Mouse (Mus musculus) limb, embryonic 15.5 days (tissue): ENCODE data around the gene AU040320. TPM values are rescaled to one million over a fixed set of nuclear protein-coding genes. Genes with fewer than 3 reads are reported as not detected.

ENCODE experiments used
- ATAC-seq: fragments of 200-750 bp; cut with Nextera tagmentation; 2 replicates; pipeline ENCODE4 v1.8.0; 2017; ENCODE audit warnings: low read depth, moderate TSS enrichment; ENCODE audit not compliant: insufficient number of reproducible peaks, low FRiP score, low TSS enrichment
- H3K27ac ChIP-seq: fragments of 300-500 bp; sonication (generic); 2 replicates; pipeline ENCODE4 v1.5.1; 2015; ENCODE audit warnings: moderate library complexity, mild to moderate bottlenecking, inconsistent platforms
- H3K27me3 ChIP-seq: fragments of 300-500 bp; sonication (generic); 2 replicates; pipeline ENCODE4 v1.6.1; 2015; ENCODE audit warnings: inconsistent platforms
- H3K36me3 ChIP-seq: fragments of 300-500 bp; sonication (generic); 2 replicates; pipeline ENCODE4 v1.6.1; 2015; ENCODE audit warnings: inconsistent platforms
- H3K4me1 ChIP-seq: fragments of 300-500 bp; sonication (generic); 2 replicates; pipeline ENCODE4 v1.6.1; 2015; ENCODE audit warnings: inconsistent platforms
- H3K4me2 ChIP-seq: fragments of 300-500 bp; sonication (generic); 2 replicates; pipeline ENCODE4 v1.6.1; 2015; ENCODE audit warnings: mild to moderate bottlenecking, inconsistent platforms
- H3K4me3 ChIP-seq: fragments of 300-500 bp; sonication (generic); 2 replicates; pipeline ENCODE4 v1.5.1; 2015; ENCODE audit warnings: mild to moderate bottlenecking, inconsistent platforms
- H3K9ac ChIP-seq: fragments of 300-500 bp; sonication (generic); 2 replicates; pipeline ENCODE4 v1.6.1; 2015; ENCODE audit warnings: inconsistent platforms
- H3K9me3 ChIP-seq: fragments of 300-500 bp; sonication (generic); 2 replicates; pipeline ENCODE4 v1.6.1; 2016; ENCODE audit warnings: inconsistent platforms
- WGBS: fragments of 180-500 bp; shearing (Covaris S2); methylation state at CpG from one replicate; pipeline ENCODE4 v1.1.7; 2015; 5-methylcytosine and 5-hydroxymethylcytosine counted together
- polyA plus RNA-seq: library from polyadenylated mRNA; unstranded; fragments of >200 nt; fragmentation: Nextera tagmentation; extraction: Ambion mirVana; gene quantifications from 2 replicates; pipeline ENCODE4 v1.2.1, GENCODE M21; 2015

The AU040320 gene
- polyA plus RNA-seq, 1 experiment from 2014 or later, result 19.0 TPM

DNA sequence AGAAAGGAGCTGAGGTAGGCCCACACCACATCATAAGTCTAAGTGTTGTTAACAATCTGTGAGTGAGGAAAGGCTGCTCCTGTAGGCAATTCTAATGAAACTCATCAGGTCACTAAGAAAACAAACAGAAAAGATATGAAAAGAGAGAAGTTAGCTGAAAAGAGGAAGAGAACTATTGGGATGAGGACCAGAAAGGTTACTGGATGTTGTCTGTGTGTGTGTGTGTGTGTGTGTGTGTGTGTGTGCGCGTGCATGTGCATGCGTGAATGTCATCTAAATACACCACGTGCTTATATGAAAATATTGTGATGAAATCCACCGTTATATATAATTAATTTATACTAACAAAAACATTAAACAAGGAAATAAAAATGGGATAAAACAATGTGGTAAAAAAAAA, 130.3 kb downstream of the AU040320 start:
- WGBS, result 90% methylated on average over 5 of the region's 5 CpGs
- H3K4me3 ChIP-seq, result no peak overlapping the region
- H3K36me3 ChIP-seq, result peaks cover 46% of the 10 kb centered on the region

DNA sequence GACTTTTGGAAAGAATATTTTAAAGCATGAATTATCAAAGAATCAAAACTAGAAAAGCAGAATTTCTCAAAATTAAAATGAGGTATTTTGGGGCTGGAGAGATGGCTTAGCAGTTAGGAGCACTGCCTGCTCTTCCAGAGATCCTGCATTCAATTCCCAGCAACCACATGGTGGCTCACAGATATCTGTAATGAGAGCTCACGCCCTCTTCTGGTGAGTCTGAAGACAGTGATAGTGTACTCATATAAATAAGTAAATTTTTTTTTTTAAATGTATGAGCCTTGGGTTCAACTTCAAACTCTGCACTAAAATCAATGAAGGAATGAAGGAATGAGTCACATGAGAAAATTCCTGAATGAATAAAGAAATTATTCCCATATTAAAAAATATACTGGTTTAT, 132.6 kb downstream of the AU040320 start:
- no peak for ATAC-seq
- Histone ChIP-seq H3K4me1 (no peaks in the 10 kb centered on the region), H3K9ac (no peak overlapping the region), H3K9me3 (no peaks in the 10 kb centered on the region), H3K27ac (no peak overlapping the region), H3K4me2 (no peak overlapping the region), H3K36me3 (peaks cover 44% of the 10 kb centered on the region), H3K4me3 (no peak overlapping the region), H3K27me3 (no peaks in the 10 kb centered on the region)
- WGBS, result 44% methylated on average over 1 of the region's 1 CpGs

More for the DNA sequence above, 130.3 kb downstream of the AU040320 start:
- H3K9me3 ChIP-seq, result no peaks in the 10 kb centered on the region
- no peak overlapping the region for H3K27ac ChIP-seq
- H3K27me3 ChIP-seq, result no peaks in the 10 kb centered on the region
- H3K4me1 ChIP-seq, result no peaks in the 10 kb centered on the region
- ATAC-seq, result no peak
- H3K4me2 ChIP-seq, result no peak overlapping the region
- H3K9ac ChIP-seq, result no peak overlapping the region

DNA sequence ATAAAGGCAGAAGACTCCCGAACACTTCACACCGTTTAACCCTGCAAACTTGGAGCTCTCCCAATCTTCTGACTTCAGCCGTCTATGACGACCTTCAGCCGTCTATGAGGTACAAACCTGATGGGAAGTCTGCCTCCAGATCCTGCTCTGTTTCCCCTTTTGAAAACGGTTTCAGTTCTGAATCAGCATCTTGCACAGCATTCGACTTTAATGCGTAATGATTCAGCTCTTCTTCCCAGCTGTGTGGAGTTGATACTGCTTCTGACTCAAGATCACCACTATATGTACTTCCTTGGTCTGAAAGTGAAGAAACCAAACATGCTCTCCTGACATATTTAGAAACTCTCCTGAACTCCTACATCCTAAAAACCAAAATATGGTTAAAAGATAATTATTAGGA, 136.5 kb downstream of the AU040320 start:
- Histone ChIP-seq H3K4me1 (no peaks in the 10 kb centered on the region), H3K4me3 (no peak overlapping the region), H3K9me3 (no peaks in the 10 kb centered on the region), H3K27me3 (no peaks in the 10 kb centered on the region), H3K4me2 (no peak overlapping the region), H3K27ac (no peak overlapping the region), H3K9ac (no peak overlapping the region), H3K36me3 (peaks cover 46% of the 10 kb centered on the region)
- no peak for ATAC-seq
- 90% methylated on average over 8 of the region's 8 CpGs for WGBS

Other genes with a start within 250 kb of the AU040320 start
- 1.9 and 3.3 TPM in 2 replicates for gene Ago4, start 220.1 kb upstream of the AU040320 start, polyA plus RNA-seq
- 34.4 and 36.1 TPM in 2 replicates for gene Clspn, start 196.6 kb upstream of the AU040320 start, polyA plus RNA-seq
- 4.1 TPM in 2 replicates for gene 5730409E04Rik, start 143.7 kb upstream of the AU040320 start, polyA plus RNA-seq
- gene Psmb2, start 75.9 kb upstream of the AU040320 start, polyA plus RNA-seq, result 443 and 449 TPM in 2 replicates
- gene Tfap2e, start 17.3 kb upstream of the AU040320 start, polyA plus RNA-seq, result 0.48 and 0.54 TPM in 2 replicates
- gene Ncdn, start 106 bp upstream of the AU040320 start, polyA plus RNA-seq, result 29.9 and 31.4 TPM in 2 replicates
- gene Zmym4, start 214.6 kb downstream of the AU040320 start, polyA plus RNA-seq, result 12.9 and 17.2 TPM in 2 replicates